10 mouse cellular contexts compared by ENCODE assay signal in genomic region chrX:36551351-36551750, GRCm38 (mm10). TPM values are rescaled to one million over a fixed set of nuclear protein-coding genes. Genes with fewer than 3 reads are reported as not detected.
DNase-seq lines count a peak whose midpoint lies in the region; ATAC-seq and TF ChIP-seq lines count a peak whose summit lies in the region.
"Had no signal": no experiment of that assay in that cellular context is flagged by ENCODE, and none has a peak within 500 bp of the region (broad histone marks: within the 10 kb centered on the region; RNA-seq: fewer than 3 reads in every experiment).

No protein-coding gene starts in this region.

- H3K36me3 ChIP-seq in lung, postnatal 0 days (ENCODE audit: insufficient read depth, low read length): no peaks in the 10 kb centered on the region
- H3K36me3 ChIP-seq in intestine, embryonic 14.5 days (ENCODE audit: control insufficient read depth, insufficient read depth, low read length): no peaks in the 10 kb centered on the region
- H3K36me3 ChIP-seq in stomach, embryonic 16.5 days (ENCODE audit: control insufficient read depth, insufficient read depth, low read length): no peaks in the 10 kb centered on the region

- DNase-seq in gastrocnemius, adult 2 months: no peak
- DNase-seq in gastrocnemius, postnatal 14 days: no peak
- no peak for DNase-seq in lung, postnatal 0 days (ENCODE audit: low spot score)
- DNase-seq in lung, postnatal 25 days (ENCODE audit: low spot score): no peak
- no peak for DNase-seq in intestine, embryonic 14.5 days (ENCODE audit: low spot score)
- no peak for DNase-seq in layer of hippocampus, postnatal 25 days (ENCODE audit: extremely low spot score in 1 of 2, low spot score in 1 of 2)
- DNase-seq in embryo, embryonic 10 days (ENCODE audit: low spot score): no peak
- DNase-seq: kidney, adult 18-20 months had no signal

- intact Hi-C loops in gastrocnemius, adult 2 months (cut with DNase I): no loop called here
- intact Hi-C loops in gastrocnemius, postnatal 14 days (cut with DNase I; ENCODE audit: low total_unique reads): no loop called here

- no peaks in the 10 kb centered on the region for H3K9me3 ChIP-seq in lung, postnatal 0 days (ENCODE audit: low read length)
- no peaks in the 10 kb centered on the region for H3K9me3 ChIP-seq in intestine, embryonic 14.5 days (ENCODE audit: control insufficient read depth, low read length)
- H3K9me3 ChIP-seq in stomach, embryonic 16.5 days (replicated peaks; ENCODE audit: control insufficient read depth, low read length): no peaks in the 10 kb centered on the region

- WGBS in lung, postnatal 0 days: 28% methylated on average over 6 of the region's 6 CpGs
- WGBS in intestine, embryonic 14.5 days: 29% methylated on average over 6 of the region's 6 CpGs
- 23% methylated on average over 6 of the region's 6 CpGs for WGBS in stomach, embryonic 16.5 days

- H3K9ac ChIP-seq in lung, postnatal 0 days (replicated peaks; ENCODE audit: low read depth): no peak overlapping the region
- no peak overlapping the region for H3K9ac ChIP-seq in intestine, embryonic 14.5 days (ENCODE audit: low read length)
- H3K9ac ChIP-seq in stomach, embryonic 16.5 days (ENCODE audit: low read length): no peak overlapping the region

- no peaks in the 10 kb centered on the region for H3K27me3 ChIP-seq in lung, postnatal 0 days (replicated peaks; ENCODE audit: insufficient read depth, low read length)
- H3K27me3 ChIP-seq in intestine, embryonic 14.5 days (replicated peaks; ENCODE audit: control insufficient read depth, insufficient read depth, low read length): no peaks in the 10 kb centered on the region
- H3K27me3 ChIP-seq in stomach, embryonic 16.5 days (ENCODE audit: control insufficient read depth, insufficient read depth, low read length): no peaks in the 10 kb centered on the region

- no peak overlapping the region for H3K4me2 ChIP-seq in lung, postnatal 0 days (replicated peaks; ENCODE audit: low read depth, low read length)
- H3K4me2 ChIP-seq in intestine, embryonic 14.5 days (ENCODE audit: low read length): peak overlapping the region; percentile 15
- H3K4me2 ChIP-seq in stomach, embryonic 16.5 days (ENCODE audit: low read depth, low read length): peak overlapping the region; percentile 32

- no peak for TF ChIP-seq EP300 in lung, postnatal 0 days (IDR thresholded peaks at IDR 0.05)

- no peak for TF ChIP-seq CTCF in gastrocnemius, adult 2 months (IDR thresholded peaks at IDR 0.05)
- TF ChIP-seq CTCF in lung, postnatal 0 days (IDR thresholded peaks at IDR 0.05): no peak

- H3K4me1 ChIP-seq in lung, postnatal 0 days (ENCODE audit: insufficient read depth, low read depth, low read length): no peaks in the 10 kb centered on the region
- H3K4me1 ChIP-seq in intestine, embryonic 14.5 days (replicated peaks; ENCODE audit: control insufficient read depth, insufficient read depth, low read length): peaks cover 5% of the 10 kb centered on the region; the same call in 1 of the 2 replicates
- peaks cover 6% of the 10 kb centered on the region for H3K4me1 ChIP-seq in stomach, embryonic 16.5 days (ENCODE audit: control insufficient read depth, insufficient read depth, low read length)

- H3K27ac ChIP-seq in gastrocnemius, adult 2 months: peak overlapping the region; percentile 74
- peak overlapping the region; percentile 66 for H3K27ac ChIP-seq in lung, postnatal 0 days (ENCODE audit: low read length)
- peak overlapping the region; percentile 85 for H3K27ac ChIP-seq in intestine, embryonic 14.5 days (ENCODE audit: low read depth)
- peak overlapping the region; percentile 90 for H3K27ac ChIP-seq in stomach, embryonic 16.5 days (ENCODE audit: low read length)

- peak overlapping the region; percentile 57 for H3K4me3 ChIP-seq in gastrocnemius, adult 2 months
- H3K4me3 ChIP-seq in lung, postnatal 0 days (ENCODE audit: low read depth, low read length): no peak overlapping the region
- H3K4me3 ChIP-seq in intestine, embryonic 14.5 days (ENCODE audit: low read depth, low read length): no peak overlapping the region
- H3K4me3 ChIP-seq in stomach, embryonic 16.5 days (replicated peaks; ENCODE audit: low read length): no peak overlapping the region

- 0 out of 2 replicates have a peak, but pooled peaks have one; percentile 15 for ATAC-seq in lung, postnatal 0 days
- no peak for ATAC-seq in intestine, embryonic 14.5 days (replicated peaks; ENCODE audit: low FRiP score, low TSS enrichment, low read depth)
- ATAC-seq in stomach, embryonic 16.5 days (ENCODE audit: insufficient read depth, low FRiP score): peak; percentile 40; the same call in 1 of the 2 replicates

RNA-seq across cellular contexts. Expression of gene Pgrmc1, which starts 46.7 kb away (rescaled TPM):
- 1 to 10 TPM; 7.7 to 9.3 TPM for total RNA-seq in gastrocnemius, adult 2 months (2021)
- total RNA-seq in gastrocnemius, postnatal 14 days (2021): 10 to 100 TPM; 17.3 to 19.0 TPM
- polyA plus RNA-seq in lung, postnatal 0 days (2015; fragmentation: Nextera tagmentation; extraction: Ambion mirVana): 284 and 285 TPM in 2 replicates
- polyA plus RNA-seq in intestine, embryonic 14.5 days (2014; fragmentation: Nextera tagmentation; extraction: Ambion mirVana): 205 and 214 TPM in 2 replicates
- 224 and 242 TPM in 2 replicates for polyA plus RNA-seq in stomach, embryonic 16.5 days (2015; fragmentation: Nextera tagmentation; extraction: Ambion mirVana)
- total RNA-seq in layer of hippocampus, postnatal 25 days (2021): 100 to 1,000 TPM; 270 to 328 TPM

RNA-seq across cellular contexts. Expression of gene Gm14569, which starts 59.7 kb away (rescaled TPM):
- total RNA-seq in gastrocnemius, adult 2 months (2021): not detected
- not detected for total RNA-seq in gastrocnemius, postnatal 14 days (2021)
- polyA plus RNA-seq in lung, postnatal 0 days (2015; fragmentation: Nextera tagmentation; extraction: Ambion mirVana): not detected in 2 replicates
- 0.04 TPM in 1 of 2 replicates, not detected in the other for polyA plus RNA-seq in intestine, embryonic 14.5 days (2014; fragmentation: Nextera tagmentation; extraction: Ambion mirVana)
- polyA plus RNA-seq in stomach, embryonic 16.5 days (2015; fragmentation: Nextera tagmentation; extraction: Ambion mirVana): not detected in 2 replicates
- 1 to 10 TPM; 1.9 to 3.7 TPM for total RNA-seq in layer of hippocampus, postnatal 25 days (2021)
- total RNA-seq: megakaryocyte-erythroid progenitor cell, adult 5-6 weeks had no signal

Comparison
In these comparisons a context has a peak if more than half of its experiments do, and no peak if none do; other contexts are left out.
1. RNA of gene Pgrmc1, which starts 46.7 kb away (total RNA-seq): 270 to 328 TPM in layer of hippocampus, postnatal 25 days; 17.3 to 19.0 TPM in gastrocnemius, postnatal 14 days and 7.7 to 9.3 TPM in gastrocnemius, adult 2 months; every median in the first group is over 10 times any median in the second.
2. Peak in every context shown above with its lines, with median percentiles within 50 percentile points of each other: H3K27ac ChIP-seq.